Mouse (Mus musculus): Measurements from ENCODE around the gene Naa38.

Naa38 gene

DNA sequence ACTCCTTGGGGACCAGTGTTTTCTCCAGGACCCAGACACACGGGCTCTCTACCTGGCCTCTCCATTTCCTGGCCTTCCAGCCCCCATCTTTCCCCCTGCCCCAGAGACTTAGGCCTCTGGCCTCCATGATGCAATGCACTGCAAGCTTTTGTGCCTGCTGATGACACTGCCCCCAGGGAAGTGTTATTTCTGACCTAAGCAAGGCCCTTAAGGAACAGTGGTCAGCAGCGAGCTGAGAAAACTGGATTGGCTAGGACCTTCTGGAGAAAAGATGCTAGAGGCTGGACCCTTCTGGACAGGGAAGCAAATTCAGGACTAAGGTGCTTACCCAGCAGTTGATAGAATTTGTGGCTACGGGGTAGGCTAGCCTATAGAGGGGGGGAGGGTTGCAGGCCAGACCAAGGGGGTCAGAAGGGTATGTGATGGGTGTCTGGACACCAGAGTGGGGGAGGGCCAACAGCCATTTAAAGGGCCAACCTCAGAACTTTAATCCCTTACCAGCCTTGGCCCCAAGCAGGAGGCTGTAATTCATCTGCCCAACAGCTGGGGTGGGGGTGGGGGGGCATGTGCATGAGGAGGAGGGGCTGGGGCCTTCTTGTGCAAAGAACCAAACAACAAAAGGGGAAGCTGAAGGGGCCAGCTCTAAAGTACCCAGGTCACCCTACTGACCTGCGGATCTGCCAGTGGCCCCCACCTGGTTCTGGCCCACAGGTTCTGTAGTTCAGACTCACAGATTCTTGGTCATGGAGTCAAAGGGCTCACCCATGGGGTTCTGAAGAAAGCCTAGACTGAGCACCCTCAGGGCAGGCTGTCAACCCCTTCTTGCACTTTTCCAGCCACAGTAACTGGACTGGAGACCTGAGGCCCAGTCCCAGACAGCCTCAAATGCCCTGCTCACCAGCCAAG is 19.4 kb downstream of the Naa38 start:
- no peak for DNase-seq (ENCODE audit: low read depth)

DNA sequence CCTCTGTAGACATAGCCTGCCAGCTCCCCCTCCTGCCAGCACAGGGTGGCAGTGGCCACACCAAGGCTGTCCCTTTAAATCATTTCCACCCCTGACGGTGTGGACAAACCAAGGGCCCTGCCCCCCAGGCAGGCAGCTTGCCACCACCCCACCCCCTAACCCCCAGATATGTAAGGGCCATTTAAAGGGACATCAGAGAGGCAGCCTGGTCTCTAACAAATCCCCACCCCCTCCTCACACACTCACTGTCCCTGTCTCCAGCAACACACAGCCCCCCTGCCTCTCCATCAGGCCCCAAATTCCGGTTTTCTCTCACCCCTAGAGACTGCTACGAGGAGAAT is 20.0 kb downstream of the Naa38 start:
- no peak for DNase-seq (ENCODE audit: low read depth)

DNA sequence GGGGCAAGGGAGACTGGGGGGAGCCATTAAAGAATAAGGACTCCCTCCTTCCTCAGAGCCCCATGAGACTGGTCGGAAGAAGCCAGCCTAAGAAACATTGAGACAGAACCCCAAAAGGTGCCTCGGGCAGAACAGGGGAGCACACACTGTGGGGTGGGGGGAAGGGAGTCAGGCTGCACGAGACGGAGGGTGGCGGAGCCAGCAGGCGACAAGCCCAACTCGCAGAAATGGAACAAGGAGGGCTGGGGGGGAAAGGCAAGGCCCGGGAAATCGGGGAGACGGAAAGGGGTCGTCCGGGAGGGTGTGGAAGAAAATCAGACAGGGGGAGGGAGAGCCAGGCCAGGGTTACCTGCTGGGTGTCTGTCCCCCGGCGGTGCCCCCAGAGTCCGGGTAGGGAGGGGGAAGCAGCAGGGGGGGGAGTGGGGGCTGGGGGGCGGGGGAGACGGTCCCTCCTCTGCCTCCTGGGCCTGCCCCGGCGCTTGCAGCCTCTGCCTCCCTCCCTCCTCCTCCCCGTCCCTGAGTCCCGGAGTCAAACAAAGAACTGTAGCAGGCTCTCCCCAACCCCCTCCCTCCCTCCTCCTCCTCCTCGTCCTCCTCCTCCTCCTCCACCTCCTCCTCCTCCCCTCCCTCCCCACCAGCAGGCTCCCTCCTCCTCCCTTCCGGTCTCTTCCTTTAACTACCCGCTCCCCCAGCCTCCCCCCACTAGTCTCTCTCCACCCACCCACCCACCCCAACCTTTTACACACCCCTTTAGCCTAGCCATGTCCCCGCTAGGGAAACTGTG is 20.6 kb downstream of the Naa38 start:
- no peak for DNase-seq (ENCODE audit: low read depth)

DNA sequence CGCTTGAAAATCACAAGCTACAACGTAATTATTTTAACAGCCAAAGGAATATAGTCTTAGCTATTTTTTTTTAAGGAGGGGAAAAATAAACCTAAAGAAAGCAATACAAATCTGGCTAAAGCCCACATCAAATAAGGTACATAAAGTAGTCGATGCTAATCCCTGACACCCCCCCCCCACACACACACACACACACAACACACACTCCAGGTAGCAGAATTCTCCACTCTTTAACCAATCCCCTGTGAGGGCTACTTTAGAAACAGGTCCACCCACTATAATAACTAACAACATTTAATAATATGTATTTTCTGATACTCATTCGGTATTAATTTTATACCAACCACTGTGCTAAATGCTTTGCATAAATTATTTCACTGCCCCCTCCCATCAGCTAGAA is 21.2 kb downstream of the Naa38 start:
- no peak for DNase-seq (ENCODE audit: low read depth)

DNA sequence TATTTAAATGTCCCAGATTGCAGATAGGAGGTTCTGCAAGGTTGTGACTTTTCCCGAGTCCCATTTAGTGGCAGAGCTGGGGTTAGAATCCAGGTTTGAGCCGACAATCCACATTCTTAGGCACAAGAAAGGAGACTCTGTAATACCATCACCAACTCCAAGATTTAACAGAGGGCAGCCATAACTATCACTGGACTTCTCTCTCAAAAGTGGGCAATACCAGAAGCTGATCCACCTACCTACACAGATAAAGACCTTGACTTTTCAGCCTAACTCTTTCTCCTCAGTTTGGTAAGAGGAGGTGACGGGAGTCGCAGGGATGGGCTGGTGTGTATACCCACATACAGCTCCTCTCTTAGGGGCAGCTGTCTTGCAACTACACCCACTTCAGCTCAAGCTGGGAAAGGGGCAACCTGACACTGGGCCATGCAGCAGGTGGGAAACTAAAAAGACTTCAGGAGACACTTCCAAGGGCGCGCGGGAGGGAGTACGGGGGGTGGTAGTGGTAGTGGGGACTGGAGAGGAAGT is 21.7 kb downstream of the Naa38 start:
- DNase-seq (ENCODE audit: low read depth) = no peak

DNA sequence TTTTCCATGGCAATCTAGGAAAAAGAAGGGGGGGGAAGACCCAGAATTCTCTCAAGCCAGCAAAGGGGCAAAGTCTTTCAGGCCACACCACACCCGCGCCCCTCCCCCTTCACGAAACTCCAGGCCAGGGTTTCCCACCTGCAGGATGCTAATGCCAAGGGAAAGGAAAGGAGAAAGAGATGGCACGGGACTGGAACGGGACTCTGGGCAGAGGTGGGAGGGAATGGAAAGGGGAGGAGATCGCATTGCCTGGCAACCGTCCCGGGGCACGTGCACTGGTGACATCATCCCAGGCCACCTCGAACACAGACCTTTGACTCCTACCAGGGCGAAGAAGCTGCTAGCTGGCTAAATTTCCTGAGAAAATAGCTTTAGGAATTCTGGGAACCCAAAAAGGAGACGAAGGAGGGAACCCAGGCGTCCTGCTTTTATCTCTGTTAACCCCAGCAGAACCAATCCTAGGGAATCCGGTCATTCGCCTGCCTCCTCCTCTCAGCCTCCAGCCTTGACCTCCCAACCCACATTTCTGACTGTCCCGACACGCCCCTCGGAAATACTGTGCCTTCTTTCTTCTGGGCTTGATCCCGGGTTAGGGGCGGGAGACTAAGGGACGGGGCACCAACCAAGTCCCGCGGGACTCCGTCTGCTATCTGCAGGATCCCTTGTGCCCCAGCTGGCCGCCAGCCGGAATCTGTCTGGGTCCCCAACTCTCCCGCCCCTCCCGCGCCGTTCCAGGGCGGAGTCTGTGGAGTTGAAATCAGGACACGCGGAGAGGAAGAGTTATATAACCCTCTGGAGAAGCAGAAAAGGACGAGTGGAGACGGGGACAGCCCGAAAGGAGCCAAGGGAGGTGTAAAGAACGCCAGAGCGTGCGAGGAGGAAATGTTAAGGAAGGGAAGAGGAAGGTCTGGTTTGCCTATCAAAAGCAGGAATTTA is 22.4 kb downstream of the Naa38 start:
- no peak for DNase-seq (ENCODE audit: low read depth)

DNA sequence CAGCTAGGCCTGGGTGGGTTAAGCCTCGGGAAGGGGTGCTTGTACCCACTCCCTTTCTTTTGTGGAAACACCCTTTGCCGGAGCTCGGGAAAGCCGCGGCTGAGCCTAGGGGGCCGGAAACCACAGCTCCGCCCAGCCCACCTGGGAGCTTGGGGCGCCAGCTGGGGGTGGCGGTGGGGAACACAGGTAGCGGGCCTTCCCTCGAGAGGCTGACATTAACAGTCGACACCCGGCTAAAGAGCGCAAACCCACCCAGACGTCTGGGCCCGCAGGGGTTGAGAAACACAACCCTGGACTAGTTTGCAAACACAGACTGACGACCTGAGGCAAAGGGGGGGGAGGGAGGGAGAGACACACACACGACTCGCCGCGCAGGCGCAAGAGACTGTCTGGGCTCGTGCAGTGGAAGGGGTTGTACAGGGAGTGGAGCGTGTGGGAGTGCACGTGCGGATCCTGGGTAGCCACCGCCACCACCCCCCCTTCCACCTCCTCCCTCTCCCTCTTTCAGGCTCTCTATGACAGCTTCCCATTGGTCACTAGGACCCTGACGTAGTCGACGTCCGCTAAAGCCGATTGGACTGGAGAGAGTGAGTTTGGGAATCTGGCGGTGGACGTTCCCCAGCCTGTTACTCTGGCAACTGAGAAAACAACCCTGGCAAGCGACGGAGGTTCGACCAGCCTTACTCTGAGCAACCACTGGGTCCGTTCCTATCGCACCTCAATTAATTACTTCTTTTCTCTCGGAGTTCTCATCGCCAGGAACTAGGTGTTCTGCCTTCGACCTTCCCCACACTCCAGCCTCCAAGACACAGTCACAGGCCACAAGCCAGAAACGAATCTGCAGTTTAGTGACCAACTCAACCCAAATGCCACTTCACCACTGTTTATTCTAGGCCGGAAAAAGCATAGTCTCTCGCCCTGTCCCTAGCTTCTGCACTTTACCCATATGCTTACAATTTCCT is 23.5 kb downstream of the Naa38 start:
- DNase-seq (ENCODE audit: low read depth) = no peak

DNA sequence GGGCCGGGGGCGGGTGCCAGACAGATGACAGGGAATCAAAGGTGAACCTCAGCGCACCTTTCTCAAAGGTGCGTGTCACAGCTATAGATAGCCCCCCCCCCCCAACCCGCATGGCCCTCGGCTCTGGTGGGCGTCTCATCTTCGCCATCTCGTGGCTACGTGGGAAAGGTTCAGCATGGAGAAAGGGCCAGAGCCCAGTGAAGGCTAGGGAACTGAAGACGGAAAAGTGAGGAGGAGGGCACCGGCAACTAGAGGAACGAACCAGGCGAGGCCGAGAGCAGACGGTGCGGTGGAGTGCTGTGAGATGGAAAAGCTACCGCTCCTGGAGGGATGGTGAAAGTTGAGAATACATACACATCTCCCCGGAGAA is 24.1 kb downstream of the Naa38 start:
- no peak for DNase-seq (ENCODE audit: low read depth)

DNA sequence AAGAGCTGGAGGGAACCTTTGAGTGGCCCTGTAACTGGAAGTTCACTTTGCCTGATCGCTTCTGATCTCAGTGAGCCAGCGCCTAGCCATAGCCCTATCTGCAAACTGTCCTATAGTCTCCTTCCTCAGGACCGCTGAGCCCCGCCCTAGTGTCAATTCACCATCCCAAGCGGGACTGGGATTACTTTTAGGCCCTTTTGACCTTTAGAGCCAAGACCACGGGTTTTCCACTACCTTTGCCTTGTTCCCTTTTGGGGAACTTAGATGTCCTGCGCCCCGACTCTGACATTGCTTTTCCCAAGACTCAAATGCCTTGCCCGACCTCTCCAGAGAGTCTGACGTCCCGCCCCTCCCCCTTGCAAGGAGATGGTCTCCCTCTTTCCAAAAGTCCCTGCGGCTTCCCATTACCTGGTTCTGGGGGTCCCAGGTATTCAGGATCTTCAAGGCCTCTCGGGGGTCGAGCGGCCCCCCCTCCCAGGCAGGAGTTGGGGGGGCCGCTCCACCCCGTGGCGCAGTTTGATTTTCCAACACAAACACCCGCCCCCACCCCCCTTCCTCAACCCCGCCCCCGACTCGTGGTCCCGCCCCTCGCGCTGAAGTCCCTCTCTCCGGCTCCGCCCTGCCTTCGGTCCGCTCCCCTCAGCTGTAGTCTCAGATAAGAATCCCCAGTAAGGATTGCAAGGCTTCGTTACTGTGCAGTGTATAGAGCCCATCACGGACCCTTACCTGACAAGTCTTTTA is 24.7 kb downstream of the Naa38 start:
- no peak for DNase-seq (ENCODE audit: low read depth)

DNA sequence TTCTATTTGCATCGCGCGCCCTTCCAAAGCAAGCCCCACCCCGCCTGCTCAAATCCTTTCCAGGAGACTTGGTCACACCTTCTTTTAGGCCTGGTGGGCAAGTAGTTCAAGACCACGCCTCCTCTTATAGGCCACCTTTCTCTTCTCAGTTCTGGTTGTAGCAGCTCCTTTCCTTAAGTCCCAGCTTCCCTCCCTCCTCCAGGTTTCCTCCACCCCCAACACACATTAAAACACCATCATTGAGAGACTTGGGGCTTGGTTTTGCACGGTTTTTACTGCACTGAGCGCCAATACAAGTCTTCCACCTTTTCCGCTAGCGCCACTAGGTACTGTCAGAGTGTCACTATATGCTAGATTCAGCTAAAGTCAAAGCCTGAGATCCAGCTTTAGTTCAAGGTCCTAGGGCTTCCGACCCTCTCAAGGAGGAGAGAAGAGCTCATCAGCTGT is 25.3 kb downstream of the Naa38 start:
- no peak for DNase-seq (ENCODE audit: low read depth)

DNA sequence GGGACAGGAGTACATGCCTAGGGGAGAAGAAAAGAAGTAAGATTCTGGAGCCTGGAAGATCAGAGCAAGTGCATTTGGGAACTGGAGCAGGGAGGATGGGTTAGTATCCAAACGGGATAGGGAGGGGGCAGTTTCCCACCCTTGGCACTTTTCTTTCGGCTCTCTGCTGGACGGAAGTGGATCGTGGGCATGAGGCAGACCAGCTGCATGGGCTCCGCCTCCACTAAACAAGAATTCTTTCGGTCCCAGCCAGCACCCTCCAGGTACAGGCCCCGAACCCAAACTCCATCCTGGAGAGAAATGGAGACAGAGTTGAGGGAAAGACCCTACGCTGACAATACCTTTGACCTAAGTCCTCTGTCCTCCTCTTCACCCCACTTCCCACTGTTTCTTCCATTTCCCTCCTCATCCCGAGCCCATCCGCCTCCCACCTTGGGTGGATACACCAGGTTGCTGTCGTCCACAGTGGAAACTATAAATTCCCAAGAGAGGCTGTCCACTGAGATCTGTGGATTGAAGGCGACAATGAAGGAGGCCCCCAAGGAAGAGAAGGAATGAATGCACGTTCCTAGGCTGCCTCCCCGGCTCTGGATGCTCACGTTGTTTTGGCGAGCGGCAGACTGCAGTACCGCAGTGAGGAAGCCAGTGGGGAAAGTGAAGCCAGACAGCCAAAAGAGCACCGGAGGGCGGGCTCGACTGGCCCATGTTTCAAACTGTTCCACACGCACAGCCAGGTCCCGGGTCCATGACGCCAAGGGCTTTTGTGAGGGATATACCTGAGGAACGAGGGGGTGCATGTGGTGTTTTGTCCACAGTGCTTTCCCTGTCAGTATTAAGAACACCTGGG is 26.1 kb downstream of the Naa38 start:
- DNase-seq (ENCODE audit: low read depth) = no peak

DNA sequence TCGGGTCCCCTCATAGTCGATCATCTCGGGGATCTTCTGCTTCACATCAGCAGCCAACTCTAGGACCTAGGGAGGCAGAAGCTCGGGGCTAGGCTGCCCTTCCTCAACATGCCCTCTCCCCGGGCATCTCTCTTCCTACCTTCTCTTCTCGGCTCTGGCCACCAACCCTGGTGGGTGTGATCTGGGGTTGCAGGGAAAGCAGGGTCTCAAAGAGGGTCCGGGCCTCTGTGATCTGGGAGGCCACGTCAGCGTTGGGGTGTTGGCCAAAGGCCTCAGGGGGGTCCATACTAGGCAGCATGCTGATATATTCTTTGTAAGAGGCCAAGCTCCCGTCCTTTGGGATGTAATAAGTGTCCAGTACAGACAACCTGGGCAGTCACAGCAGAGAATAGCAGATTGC is 27.6 kb downstream of the Naa38 start:
- DNase-seq (ENCODE audit: low read depth) = no peak

DNA sequence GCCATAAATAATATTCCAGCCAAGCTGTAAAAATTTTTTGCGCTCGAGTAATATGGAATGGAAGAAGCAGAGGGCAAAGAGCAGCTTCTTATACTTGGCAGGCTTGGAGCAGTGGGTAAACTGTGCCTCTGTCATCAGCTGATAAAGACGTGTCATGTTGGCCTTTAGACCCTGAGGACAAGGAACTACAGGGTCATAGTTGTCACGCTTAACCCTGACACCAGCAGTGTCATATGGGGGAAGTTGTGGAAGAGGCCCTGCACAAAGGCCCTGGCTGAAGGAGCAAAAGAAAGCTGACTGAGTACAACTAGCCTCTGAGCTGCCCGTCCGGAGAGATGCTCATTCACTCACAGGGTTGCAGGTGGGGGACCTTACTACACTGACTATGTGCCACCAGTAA is 28.6 kb downstream of the Naa38 start:
- DNase-seq (ENCODE audit: low read depth) = no peak

DNA sequence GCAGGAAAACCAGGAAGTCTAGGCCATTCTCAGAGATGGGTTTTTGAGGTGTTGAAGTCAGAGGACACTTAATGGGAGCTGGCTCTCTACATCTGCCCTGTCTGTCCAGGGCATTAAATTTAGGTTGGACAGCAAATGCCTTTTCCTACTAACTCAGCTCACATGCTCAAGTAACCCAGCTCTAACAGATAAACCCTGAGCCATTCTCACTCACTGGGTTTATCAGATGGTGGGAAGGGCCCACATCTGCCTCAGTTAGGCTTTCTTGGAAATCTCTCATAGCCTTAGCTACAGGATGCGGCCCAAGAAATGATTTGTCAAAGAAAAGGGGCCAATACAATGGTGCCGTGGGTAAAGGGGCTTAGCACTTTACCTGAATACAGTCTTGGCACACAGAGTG is 31.0 kb downstream of the Naa38 start:
- no peak for DNase-seq (ENCODE audit: low read depth)

DNA sequence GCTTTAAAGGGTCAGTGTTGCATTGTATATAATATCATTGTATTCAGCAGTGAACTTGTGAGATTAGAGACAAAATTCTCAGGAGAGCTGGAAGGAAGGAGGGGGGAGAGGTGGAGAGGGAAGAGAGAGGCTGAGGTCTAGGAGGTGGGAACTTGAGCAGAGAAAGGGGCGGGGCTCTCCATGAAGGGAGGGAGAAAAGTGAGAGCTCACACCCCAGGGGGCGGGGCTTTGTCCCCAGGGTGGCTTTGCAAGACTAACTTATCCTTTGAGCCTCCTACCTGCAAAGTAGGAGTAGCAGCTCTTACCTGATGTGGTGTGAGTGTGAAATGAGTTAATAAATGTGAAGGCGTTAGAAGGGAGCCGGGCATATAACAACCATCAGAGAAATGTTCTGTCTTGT is 33.5 kb downstream of the Naa38 start:
- no peak for DNase-seq (ENCODE audit: low read depth)

DNA sequence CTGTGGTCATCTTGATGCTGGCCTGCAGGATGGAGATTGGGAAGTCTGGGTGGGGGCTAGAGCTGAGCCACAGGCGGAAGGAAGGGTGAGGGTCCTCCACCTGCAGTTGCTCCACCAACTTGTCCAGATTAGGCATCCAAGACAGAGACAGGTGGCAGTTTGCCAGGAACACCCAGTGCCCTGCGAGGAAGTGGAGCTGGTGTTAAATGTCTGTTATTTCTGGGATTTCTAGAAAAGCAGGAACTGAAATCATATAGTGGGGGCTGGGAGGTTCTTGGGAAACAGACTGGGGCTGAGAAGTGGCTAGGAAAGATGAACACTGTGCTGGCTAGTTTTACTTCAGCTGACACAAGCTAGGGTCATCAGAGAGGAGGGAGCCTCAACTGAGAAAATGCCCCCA is 34.0 kb downstream of the Naa38 start:
- DNase-seq (ENCODE audit: low read depth) = no peak

DNA sequence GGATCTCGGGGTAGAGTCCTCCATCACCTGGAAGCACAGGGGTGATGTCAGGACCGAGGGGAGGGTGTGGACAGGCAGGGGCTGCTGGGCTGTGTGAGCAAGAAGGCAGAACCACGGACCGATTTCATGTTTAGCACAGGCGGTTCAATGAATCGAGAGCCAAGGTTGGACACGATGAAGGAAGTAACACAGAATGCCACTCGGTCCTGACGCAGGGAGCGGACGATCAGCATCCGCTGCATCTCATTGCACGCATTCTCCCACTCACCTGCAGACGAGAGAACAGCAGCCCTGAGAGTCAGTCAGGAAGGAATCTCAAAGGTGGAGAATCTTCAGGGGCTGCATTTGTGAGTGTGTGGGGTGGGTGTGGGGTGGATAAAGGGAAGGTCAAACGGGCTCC is 35.3 kb downstream of the Naa38 start:
- no peak for DNase-seq (ENCODE audit: low read depth)

DNA sequence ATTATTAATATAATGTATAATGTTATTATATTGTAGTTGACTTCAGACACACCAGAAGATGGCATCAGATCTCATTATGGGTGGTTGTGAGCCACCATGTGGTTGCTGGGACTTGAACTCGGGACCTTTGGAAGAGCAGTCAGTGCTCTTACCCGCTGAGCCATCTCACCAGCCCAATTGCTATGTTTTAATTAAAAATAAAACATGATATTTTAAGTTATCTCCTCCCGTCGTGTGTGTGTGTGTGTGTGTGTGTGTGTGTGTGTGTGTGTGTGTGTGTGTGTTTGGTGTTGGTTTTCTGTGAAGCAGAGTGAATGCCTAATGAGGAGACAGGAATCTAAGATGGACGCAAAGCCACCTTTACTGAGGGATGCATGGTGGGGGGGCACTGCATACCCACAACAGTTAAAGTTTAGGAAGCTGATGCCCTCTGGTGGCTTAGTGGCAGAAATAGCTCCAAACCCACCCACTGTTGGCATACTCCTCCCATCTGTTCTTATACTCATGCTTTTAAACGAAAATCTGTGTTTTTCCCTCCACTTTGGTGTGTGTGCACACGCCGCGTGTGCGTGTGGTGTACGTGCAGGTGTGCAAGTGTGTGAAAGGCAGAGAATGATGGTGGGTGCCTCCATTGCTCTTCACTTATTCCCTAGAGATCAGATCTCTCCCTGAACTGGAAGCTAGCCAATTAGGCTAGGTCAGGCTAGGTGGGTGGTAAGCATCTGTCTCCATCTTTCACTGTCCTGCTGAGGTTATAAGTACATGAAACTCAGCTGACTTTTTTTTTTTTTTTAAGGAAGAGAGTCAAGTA is 36.7 kb downstream of the Naa38 start:
- DNase-seq (ENCODE audit: low read depth) = no peak

DNA sequence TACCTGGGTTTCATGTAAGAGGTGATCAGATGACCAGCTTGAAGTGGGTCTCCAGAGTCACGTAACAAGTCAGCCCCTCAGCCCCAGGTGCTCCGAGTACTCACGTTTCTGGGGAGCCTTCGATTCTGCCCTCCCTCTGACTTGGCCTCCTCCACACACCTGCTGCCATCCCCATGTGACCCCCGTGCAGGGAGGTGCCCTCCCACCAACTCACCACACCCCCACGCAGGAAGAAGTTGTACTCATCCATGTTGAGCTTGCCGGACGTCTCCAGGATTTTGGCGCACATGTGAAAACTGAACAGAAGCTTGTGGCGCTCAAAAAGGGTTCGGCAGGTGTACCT is 37.3 kb downstream of the Naa38 start:
- no peak for DNase-seq (ENCODE audit: low read depth)
